ENCODE assay signal across 16 mouse cellular contexts in the genomic region with DNA sequence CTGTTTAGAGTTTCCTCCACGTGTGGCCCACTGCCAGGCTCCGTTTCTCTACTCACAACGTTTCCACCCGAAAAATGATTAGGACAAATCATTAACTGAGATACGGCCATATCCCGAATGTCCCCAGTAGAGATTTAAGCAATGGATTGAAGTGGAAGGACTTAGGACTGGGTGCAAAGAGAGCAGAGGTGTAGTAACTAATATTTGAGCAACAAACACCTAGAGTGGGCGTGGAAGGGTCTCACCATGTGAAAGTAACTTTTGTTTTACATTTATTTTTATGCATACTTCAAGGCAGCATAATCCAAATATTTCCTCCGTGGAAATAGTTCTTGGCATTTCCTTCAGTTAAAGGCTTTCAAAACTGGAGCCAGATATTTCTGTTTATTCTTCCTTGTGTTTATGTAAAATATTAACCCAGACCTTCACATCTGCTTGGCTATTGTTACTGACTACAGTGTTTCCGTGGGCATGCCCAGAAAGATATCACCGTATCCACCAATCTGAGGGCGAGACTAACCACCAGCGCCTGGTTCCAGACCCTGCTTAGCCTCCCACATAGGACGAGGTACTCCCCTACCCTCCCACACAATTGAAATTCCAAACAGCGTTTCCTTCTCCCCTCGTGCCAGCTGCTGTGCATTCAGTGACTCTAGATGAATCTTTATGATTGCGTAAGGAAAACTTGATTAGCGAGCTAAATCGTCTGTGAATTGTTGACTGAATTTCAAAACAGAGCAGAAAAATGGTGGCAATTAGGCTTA. TPM values are rescaled to one million over a fixed set of nuclear protein-coding genes. Genes with fewer than 3 reads are reported as not detected.
DNase-seq lines count a peak whose midpoint lies in the region; ATAC-seq and TF ChIP-seq lines count a peak whose summit lies in the region.
"Had no signal": no experiment of that assay in that cellular context is flagged by ENCODE, and none has a peak within 500 bp of the region (broad histone marks: within the 10 kb centered on the region; RNA-seq: fewer than 3 reads in every experiment).

No protein-coding gene starts in this region.

- no peaks in the 10 kb centered on the region for H3K4me1 ChIP-seq in forebrain, embryonic 14.5 days (ENCODE audit: control insufficient read depth, insufficient read depth, low read length)
- H3K4me1 ChIP-seq in forebrain, embryonic 10.5 days, result no peaks in the 10 kb centered on the region
- H3K4me1 ChIP-seq in liver, postnatal 0 days (ENCODE audit: insufficient read depth), result peaks cover 9% of the 10 kb centered on the region; the same call in 1 of the 2 replicates
- peaks cover 22% of the 10 kb centered on the region for H3K4me1 ChIP-seq in liver, embryonic 12.5 days
- peaks cover 34% of the 10 kb centered on the region; the same call in 1 of the 2 replicates for H3K4me1 ChIP-seq in small intestine, adult 2 months (ENCODE audit: control insufficient read depth, insufficient read depth, insufficient read length, low read length)
- no peaks in the 10 kb centered on the region for H3K4me1 ChIP-seq in heart, embryonic 11.5 days (ENCODE audit: control insufficient read depth, insufficient read depth, low read length)
- H3K4me1 ChIP-seq: limb, embryonic 15.5 days had no signal

- H3K36me3 ChIP-seq in forebrain, embryonic 14.5 days (ENCODE audit: control insufficient read depth, insufficient read depth, low read length), result no peaks in the 10 kb centered on the region
- no peaks in the 10 kb centered on the region for H3K36me3 ChIP-seq in forebrain, embryonic 10.5 days (replicated peaks)
- H3K36me3 ChIP-seq in liver, postnatal 0 days (replicated peaks; ENCODE audit: insufficient read depth, low read length), result no peaks in the 10 kb centered on the region
- H3K36me3 ChIP-seq in liver, embryonic 12.5 days, result no peaks in the 10 kb centered on the region
- H3K36me3 ChIP-seq in small intestine, adult 2 months (ENCODE audit: control insufficient read depth, insufficient read depth, low read length), result no peaks in the 10 kb centered on the region
- no peaks in the 10 kb centered on the region for H3K36me3 ChIP-seq in heart, embryonic 11.5 days (ENCODE audit: control insufficient read depth, insufficient read depth, low read length)
- H3K36me3 ChIP-seq: G1E; limb, embryonic 15.5 days; midbrain, embryonic 15.5 days had no signal

- peak; percentile 46; the same call in 1 of the 2 replicates for TF ChIP-seq EP300 in liver, postnatal 0 days (IDR thresholded peaks at IDR 0.05; ENCODE audit: low read depth)

- ATAC-seq in forebrain, embryonic 14.5 days, result peak; percentile 82
- peak; percentile 93 for ATAC-seq in liver, postnatal 0 days
- ATAC-seq in liver, embryonic 12.5 days, result no peak
- no peak for ATAC-seq in heart, embryonic 11.5 days (replicated peaks; ENCODE audit: insufficient number of reproducible peaks, low FRiP score, low TSS enrichment)
- ATAC-seq: midbrain, embryonic 15.5 days had no signal

- peak; percentile 73 for DNase-seq in forebrain, embryonic 14.5 days (ENCODE audit: low spot score)
- DNase-seq in forebrain, embryonic 10.5 days (ENCODE audit: extremely low spot score, low spot score), result no peak
- peak; percentile 29 for DNase-seq in liver, postnatal 0 days
- DNase-seq in kidney, postnatal 14 days, result peak; percentile 13
- DNase-seq in adrenal gland, postnatal 10 days, result no peak
- DNase-seq: heart, adult 11 months; heart, postnatal 36 days; thymus, adult 18-20 months had no signal

- TF ChIP-seq POLR2A in small intestine, adult 2 months (IDR thresholded peaks at IDR 0.05; ENCODE audit: low read depth, low read length), result no peak

- TF ChIP-seq CTCF in liver, postnatal 0 days (IDR thresholded peaks at IDR 0.05; ENCODE audit: low read depth), result no peak
- no peak for TF ChIP-seq CTCF in small intestine, adult 2 months (IDR thresholded peaks at IDR 0.05; ENCODE audit: extremely low read depth, insufficient read length, insufficient replicate concordance, low read depth, low read length)

- no peak overlapping the region for H3K9ac ChIP-seq in forebrain, embryonic 14.5 days (ENCODE audit: low read length)
- no peak overlapping the region for H3K9ac ChIP-seq in liver, postnatal 0 days (replicated peaks)
- H3K9ac ChIP-seq in liver, embryonic 12.5 days, result no peak overlapping the region
- no peak overlapping the region for H3K9ac ChIP-seq in heart, embryonic 11.5 days (ENCODE audit: low read depth, low read length)
- H3K9ac ChIP-seq: limb, embryonic 15.5 days; midbrain, embryonic 15.5 days had no signal

- H3K9me3 ChIP-seq in forebrain, embryonic 14.5 days (replicated peaks; ENCODE audit: control insufficient read depth, low read length), result no peaks in the 10 kb centered on the region
- no peaks in the 10 kb centered on the region for H3K9me3 ChIP-seq in forebrain, embryonic 10.5 days
- H3K9me3 ChIP-seq in liver, postnatal 0 days (ENCODE audit: low read length), result no peaks in the 10 kb centered on the region
- H3K9me3 ChIP-seq in liver, embryonic 12.5 days (replicated peaks), result no peaks in the 10 kb centered on the region
- no peaks in the 10 kb centered on the region for H3K9me3 ChIP-seq in heart, embryonic 11.5 days (replicated peaks; ENCODE audit: control insufficient read depth, low read length)
- H3K9me3 ChIP-seq: G1E; limb, embryonic 15.5 days; midbrain, embryonic 15.5 days had no signal

- H3K4me3 ChIP-seq in forebrain, embryonic 14.5 days (ENCODE audit: low read depth, low read length), result no peak overlapping the region
- no peak overlapping the region for H3K4me3 ChIP-seq in forebrain, embryonic 10.5 days
- H3K4me3 ChIP-seq in liver, postnatal 0 days (ENCODE audit: low read depth, low read length), result peak overlapping the region; percentile 22; the same call in 1 of the 2 replicates
- no peak overlapping the region for H3K4me3 ChIP-seq in liver, embryonic 12.5 days
- peak overlapping the region; percentile 47 for H3K4me3 ChIP-seq in small intestine, adult 2 months (ENCODE audit: low read depth, low read length)
- no peak overlapping the region for H3K4me3 ChIP-seq in heart, embryonic 11.5 days (ENCODE audit: low read depth, low read length)
- H3K4me3 ChIP-seq: limb, embryonic 15.5 days; midbrain, embryonic 15.5 days had no signal

- H3K27me3 ChIP-seq in forebrain, embryonic 14.5 days (replicated peaks; ENCODE audit: control insufficient read depth, insufficient read depth, low read length), result no peaks in the 10 kb centered on the region
- no peaks in the 10 kb centered on the region for H3K27me3 ChIP-seq in forebrain, embryonic 10.5 days (ENCODE audit: poor library complexity, severe bottlenecking)
- no peaks in the 10 kb centered on the region for H3K27me3 ChIP-seq in liver, postnatal 0 days (ENCODE audit: insufficient read depth, low read length)
- no peaks in the 10 kb centered on the region for H3K27me3 ChIP-seq in liver, embryonic 12.5 days (replicated peaks)
- no peaks in the 10 kb centered on the region for H3K27me3 ChIP-seq in small intestine, adult 2 months (ENCODE audit: control insufficient read depth, insufficient read depth, low read length)
- no peaks in the 10 kb centered on the region for H3K27me3 ChIP-seq in heart, embryonic 11.5 days (ENCODE audit: control insufficient read depth, insufficient read depth, low read length)
- H3K27me3 ChIP-seq: limb, embryonic 15.5 days; midbrain, embryonic 15.5 days had no signal

- whole genome bisulfite sequencing in forebrain, embryonic 14.5 days, result 57% methylated on average over 18 of the region's 18 CpGs
- WGBS in forebrain, embryonic 10.5 days, result 82% methylated on average over 18 of the region's 18 CpGs
- 48% methylated on average over 18 of the region's 18 CpGs for WGBS in liver, postnatal 0 days (ENCODE audit: insufficient replicate concordance)
- WGBS in liver, embryonic 12.5 days (ENCODE audit: insufficient replicate concordance), result 57% methylated on average over 18 of the region's 18 CpGs
- WGBS in small intestine, adult 2 months, result 17% methylated on average over 18 of the region's 18 CpGs
- 64% methylated on average over 18 of the region's 18 CpGs for whole genome bisulfite sequencing in heart, embryonic 11.5 days (ENCODE audit: insufficient replicate concordance)

- 0 out of 2 replicates have a peak overlapping the region, but pooled peaks have one; percentile 27 for H3K27ac ChIP-seq in forebrain, embryonic 14.5 days (ENCODE audit: low read depth, low read length)
- H3K27ac ChIP-seq in forebrain, embryonic 10.5 days, result no peak overlapping the region
- peak overlapping the region; percentile 46; the same call in 1 of the 2 replicates for H3K27ac ChIP-seq in liver, postnatal 0 days (ENCODE audit: low read depth)
- no peak overlapping the region for H3K27ac ChIP-seq in liver, embryonic 12.5 days
- peak overlapping the region; percentile 84 for H3K27ac ChIP-seq in small intestine, adult 2 months (ENCODE audit: insufficient read depth, low read depth, low read length)
- H3K27ac ChIP-seq in heart, embryonic 11.5 days (ENCODE audit: low read depth, low read length), result no peak overlapping the region
- H3K27ac ChIP-seq: limb, embryonic 15.5 days; midbrain, embryonic 15.5 days had no signal

- H3K4me2 ChIP-seq in forebrain, embryonic 14.5 days (ENCODE audit: low read length), result no peak overlapping the region
- peak overlapping the region; percentile 60 for H3K4me2 ChIP-seq in liver, postnatal 0 days (ENCODE audit: low read depth, low read length)
- H3K4me2 ChIP-seq in liver, embryonic 12.5 days, result no peak overlapping the region
- H3K4me2 ChIP-seq in heart, embryonic 11.5 days, result no peak overlapping the region
- H3K4me2 ChIP-seq: limb, embryonic 15.5 days; midbrain, embryonic 15.5 days had no signal

RNA-seq across cellular contexts. Expression of a gene that starts 16.0 kb away (rescaled TPM):
- polyA plus RNA-seq in forebrain, embryonic 14.5 days (2014; fragmentation: Nextera tagmentation; extraction: Ambion mirVana), result not detected in 2 replicates
- polyA plus RNA-seq in forebrain, embryonic 10.5 days (2016; fragmentation: Nextera tagmentation; extraction: Ambion mirVana), result not detected in 2 replicates
- 0.73 and 1.6 TPM in 2 replicates for polyA plus RNA-seq in liver, postnatal 0 days (2015; fragmentation: Nextera tagmentation; extraction: Ambion mirVana)
- not detected in 2 replicates for polyA plus RNA-seq in liver, embryonic 12.5 days (2016; fragmentation: Nextera tagmentation; extraction: Ambion mirVana)
- 7.2 and 50.7 TPM in 2 replicates for polyA plus RNA-seq in small intestine, adult 2 months (2012; rRNA removed)
- under 1 TPM in 1 of 2 experiments, not detected in 1; 0.51 TPM for total RNA-seq in adrenal gland, postnatal 10 days (2021)
- polyA plus RNA-seq in heart, embryonic 11.5 days (2014; fragmentation: Nextera tagmentation; extraction: Ambion mirVana), result not detected in 2 replicates
- total RNA-seq: G1E; heart, postnatal 36 days; neutrophil, adult 5-6 weeks had no signal
- polyA plus RNA-seq: cortical plate, adult 2 months; G1E; limb, embryonic 15.5 days; midbrain, embryonic 15.5 days had no signal

RNA-seq across cellular contexts. Expression of a gene that starts 34.4 kb away (rescaled TPM):
- 0.80 and 1.7 TPM in 2 replicates for polyA plus RNA-seq in forebrain, embryonic 14.5 days (2014; fragmentation: Nextera tagmentation; extraction: Ambion mirVana)
- polyA plus RNA-seq in forebrain, embryonic 10.5 days (2016; fragmentation: Nextera tagmentation; extraction: Ambion mirVana), result 1.6 and 1.8 TPM in 2 replicates
- polyA plus RNA-seq in liver, postnatal 0 days (2015; fragmentation: Nextera tagmentation; extraction: Ambion mirVana), result 0.39 and 0.69 TPM in 2 replicates
- 0.50 and 0.68 TPM in 2 replicates for polyA plus RNA-seq in liver, embryonic 12.5 days (2016; fragmentation: Nextera tagmentation; extraction: Ambion mirVana)
- polyA plus RNA-seq in small intestine, adult 2 months (2012; rRNA removed), result 3.1 and 6.0 TPM in 2 replicates
- total RNA-seq in adrenal gland, postnatal 10 days (2021), result 1 to 10 TPM; 2.4 to 2.9 TPM
- polyA plus RNA-seq in heart, embryonic 11.5 days (2014; fragmentation: Nextera tagmentation; extraction: Ambion mirVana), result 2.4 and 4.4 TPM in 2 replicates
- total RNA-seq: neutrophil, adult 5-6 weeks had no signal
- polyA plus RNA-seq: G1E had no signal

Comparison
In these comparisons a context has a peak if more than half of its experiments do, and no peak if none do; other contexts are left out.
1. ATAC-seq: peak in forebrain, embryonic 14.5 days (single experiment) and liver, postnatal 0 days (single experiment); none in liver, embryonic 12.5 days (single experiment) and heart, embryonic 11.5 days (single experiment).
2. DNase-seq: peak in forebrain, embryonic 14.5 days (single experiment), liver, postnatal 0 days (single experiment) and kidney, postnatal 14 days (single experiment); none in forebrain, embryonic 10.5 days (single experiment) and adrenal gland, postnatal 10 days (single experiment).
3. H3K27ac ChIP-seq: peak in forebrain, embryonic 14.5 days (single experiment), liver, postnatal 0 days (single experiment) and small intestine, adult 2 months (single experiment); none in forebrain, embryonic 10.5 days (single experiment), liver, embryonic 12.5 days (single experiment) and heart, embryonic 11.5 days (single experiment).
4. H3K4me3 ChIP-seq: peak in liver, postnatal 0 days (single experiment) and small intestine, adult 2 months (single experiment); none in forebrain, embryonic 14.5 days (single experiment), forebrain, embryonic 10.5 days (single experiment), liver, embryonic 12.5 days (single experiment) and heart, embryonic 11.5 days (single experiment).